Mouse (Mus musculus): Measurements from ENCODE around the gene Muc5ac.

- TF ChIP-seq CTCF (IDR thresholded peaks at IDR 0.05; ENCODE audit: low read depth, low read length), result no peak
- no peak for TF ChIP-seq POLR2A (IDR thresholded peaks at IDR 0.05; ENCODE audit: borderline replicate concordance, low read depth, low read length)
These were observed 28.7 kb downstream of the Muc5ac start for GRCm38 (mm10) chr7:141817355-141818075.
